Mouse (Mus musculus): ENCODE measurements at regions not wholly inside any gene's neighbourhood (a gene's known extent, or its start where the extent isn't known, plus 50 kb on each side); places are given as distances from the start of the nearest gene placed in this dataset.

DNA sequence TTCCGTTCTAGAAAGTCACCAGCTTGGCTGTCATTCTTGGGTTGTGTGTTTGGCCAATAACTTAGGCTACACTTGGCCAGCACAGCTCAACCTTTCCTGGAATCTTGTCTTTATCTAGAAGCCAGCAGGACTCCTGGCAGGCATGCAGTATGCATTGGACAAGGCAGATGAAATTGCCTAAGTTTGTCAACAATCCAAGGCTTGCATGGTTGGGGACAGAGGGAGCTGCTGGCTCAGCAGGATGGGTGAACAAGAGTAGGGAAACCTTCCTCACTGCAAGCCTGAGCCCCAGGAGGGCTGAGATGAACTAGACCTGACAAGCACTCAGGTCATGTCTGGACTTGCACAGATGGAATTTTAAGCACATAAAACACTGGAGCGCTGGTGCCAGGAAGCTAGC lies 115.6 kb upstream of the Dapk1 start:
- Histone ChIP-seq H3K36me3 (ENCODE audit: control insufficient read depth, insufficient read depth, low read length) (no peaks in the 10 kb centered on the region), H3K27me3 (ENCODE audit: control insufficient read depth, insufficient read depth, low read length) (no peaks in the 10 kb centered on the region), H3K27ac (replicated peaks; ENCODE audit: insufficient read depth, low read depth, low read length) (peak overlapping the region; percentile 66), H3K4me3 (ENCODE audit: insufficient read depth, low read depth, low read length) (no peak overlapping the region), H3K79me2 (ENCODE audit: control insufficient read depth, insufficient read depth, low read length) (no peaks in the 10 kb centered on the region), H3K4me1 (ENCODE audit: control insufficient read depth, insufficient read depth, low read length) (peaks cover 30% of the 10 kb centered on the region), H3K9ac (ENCODE audit: low read depth, low read length) (no peak overlapping the region)
- 14% methylated on average over 2 of the region's 2 CpGs for WGBS
- TF ChIP-seq CTCF (IDR thresholded peaks at IDR 0.05; ENCODE audit: low read depth, low read length), result no peak
- no peak for TF ChIP-seq POLR2A (IDR thresholded peaks at IDR 0.05; ENCODE audit: extremely low read depth, insufficient read depth, low read length)
- DNase-seq (ENCODE audit: extremely low read depth, low read depth, low spot score), result peak; percentile 99

DNA sequence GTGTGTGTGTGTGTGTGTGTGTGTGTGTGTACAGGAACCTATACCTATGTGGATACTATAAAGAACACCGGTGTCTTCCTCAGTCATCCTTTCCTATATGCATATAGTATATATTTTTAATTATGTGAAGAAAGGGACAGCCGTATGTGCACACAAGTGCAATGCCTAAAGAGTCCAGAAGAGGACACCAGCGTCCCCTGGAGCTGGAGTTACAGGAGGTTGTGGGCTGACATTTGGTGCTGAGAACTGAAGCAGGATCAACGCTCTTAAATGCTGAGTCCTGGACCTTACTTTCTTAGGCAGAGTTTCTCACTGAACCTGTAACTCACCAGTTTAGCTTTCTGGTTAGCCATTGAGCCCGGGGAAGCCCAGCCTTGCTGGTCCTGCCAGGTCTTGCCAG lies 114.9 kb upstream of the Dapk1 start:
- Histone ChIP-seq H3K9ac (ENCODE audit: low read depth, low read length) (no peak overlapping the region), H3K4me3 (ENCODE audit: insufficient read depth, low read depth, low read length) (no peak overlapping the region), H3K36me3 (ENCODE audit: control insufficient read depth, insufficient read depth, low read length) (no peaks in the 10 kb centered on the region), H3K27ac (replicated peaks; ENCODE audit: insufficient read depth, low read depth, low read length) (no peak overlapping the region), H3K79me2 (ENCODE audit: control insufficient read depth, insufficient read depth, low read length) (no peaks in the 10 kb centered on the region), H3K4me1 (ENCODE audit: control insufficient read depth, insufficient read depth, low read length) (peaks cover 28% of the 10 kb centered on the region), H3K27me3 (ENCODE audit: control insufficient read depth, insufficient read depth, low read length) (no peaks in the 10 kb centered on the region)
- WGBS, result 93% methylated on average over 5 of the region's 5 CpGs
- DNase-seq (ENCODE audit: extremely low read depth, low read depth, low spot score), result no peak
- no peak; the same call in 1 of the 2 replicates for TF ChIP-seq CTCF (IDR thresholded peaks at IDR 0.05; ENCODE audit: low read depth, low read length)

GRCm38 (mm10) chr13:60488131-60488883 lies 113.4 kb upstream of the Dapk1 start:
- Histone ChIP-seq H3K79me2 (ENCODE audit: control insufficient read depth, insufficient read depth, low read length) (no peaks in the 10 kb centered on the region), H3K36me3 (ENCODE audit: control insufficient read depth, insufficient read depth, low read length) (no peaks in the 10 kb centered on the region), H3K27me3 (ENCODE audit: control insufficient read depth, insufficient read depth, low read length) (no peaks in the 10 kb centered on the region), H3K4me1 (ENCODE audit: control insufficient read depth, insufficient read depth, low read length) (peaks cover 28% of the 10 kb centered on the region), H3K9ac (ENCODE audit: low read depth, low read length) (no peak overlapping the region), H3K27ac (replicated peaks; ENCODE audit: insufficient read depth, low read depth, low read length) (peak overlapping the region; percentile 43), H3K4me3 (ENCODE audit: insufficient read depth, low read depth, low read length) (no peak overlapping the region)
- 16% methylated on average over 13 of the region's 13 CpGs for WGBS
- TF ChIP-seq POLR2A (IDR thresholded peaks at IDR 0.05; ENCODE audit: extremely low read depth, insufficient read depth, low read length), result no peak
- TF ChIP-seq CTCF (IDR thresholded peaks at IDR 0.05; ENCODE audit: low read depth, low read length), result no peak
- peak; percentile 70 for DNase-seq (ENCODE audit: extremely low read depth, low read depth, low spot score)

- DNase-seq (ENCODE audit: extremely low read depth, low read depth, low spot score), result no peak
- H3K27me3 ChIP-seq (ENCODE audit: control insufficient read depth, insufficient read depth, low read length), result no peaks in the 10 kb centered on the region
- no peak for TF ChIP-seq POLR2A (IDR thresholded peaks at IDR 0.05; ENCODE audit: extremely low read depth, insufficient read depth, low read length)
- TF ChIP-seq CTCF (IDR thresholded peaks at IDR 0.05; ENCODE audit: low read depth, low read length), result no peak
- peaks cover 32% of the 10 kb centered on the region for H3K4me1 ChIP-seq (ENCODE audit: control insufficient read depth, insufficient read depth, low read length)
- WGBS, result 67% methylated on average over 4 of the region's 4 CpGs
- H3K36me3 ChIP-seq (ENCODE audit: control insufficient read depth, insufficient read depth, low read length), result no peaks in the 10 kb centered on the region
- no peak overlapping the region for H3K4me3 ChIP-seq (ENCODE audit: insufficient read depth, low read depth, low read length)
- H3K9ac ChIP-seq (ENCODE audit: low read depth, low read length), result no peak overlapping the region
- H3K27ac ChIP-seq (replicated peaks; ENCODE audit: insufficient read depth, low read depth, low read length), result 0 out of 2 replicates have a peak overlapping the region, but pooled peaks have one; percentile 8
- H3K79me2 ChIP-seq (ENCODE audit: control insufficient read depth, insufficient read depth, low read length), result no peaks in the 10 kb centered on the region
These were observed 112.9 kb upstream of the Dapk1 start for GRCm38 (mm10) chr13:60488884-60489265.

DNA sequence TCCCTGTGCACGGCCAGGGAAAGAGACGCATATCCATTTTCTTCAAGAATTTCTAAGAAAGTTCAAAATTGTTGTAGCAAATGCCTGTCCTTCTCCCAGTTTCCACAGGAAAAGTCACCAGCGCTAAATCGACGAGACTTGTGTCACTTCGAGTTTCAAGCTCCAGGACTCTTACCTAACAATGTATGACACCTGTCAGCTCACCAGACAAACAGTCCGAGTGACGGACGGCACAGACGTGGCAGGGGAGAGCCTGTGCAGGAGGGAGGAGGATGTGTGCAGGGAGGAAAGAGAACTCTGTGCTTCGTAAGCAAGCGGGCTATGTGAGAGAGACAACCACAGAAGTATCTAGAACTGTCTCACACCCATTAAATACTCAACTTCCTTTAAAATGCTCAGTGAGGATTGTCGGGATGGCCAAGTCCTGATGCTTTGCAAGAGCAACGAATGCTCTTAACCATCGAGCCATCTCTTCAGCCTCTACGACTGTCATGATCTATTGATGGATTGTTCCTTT lies 109.7 kb upstream of the Dapk1 start:
- Histone ChIP-seq H3K27ac (replicated peaks; ENCODE audit: insufficient read depth, low read depth, low read length) (no peak overlapping the region), H3K4me3 (ENCODE audit: insufficient read depth, low read depth, low read length) (no peak overlapping the region), H3K79me2 (ENCODE audit: control insufficient read depth, insufficient read depth, low read length) (no peaks in the 10 kb centered on the region), H3K9ac (ENCODE audit: low read depth, low read length) (no peak overlapping the region), H3K27me3 (ENCODE audit: control insufficient read depth, insufficient read depth, low read length) (no peaks in the 10 kb centered on the region), H3K36me3 (ENCODE audit: control insufficient read depth, insufficient read depth, low read length) (no peaks in the 10 kb centered on the region), H3K4me1 (ENCODE audit: control insufficient read depth, insufficient read depth, low read length) (peaks cover 22% of the 10 kb centered on the region)
- WGBS, result 40% methylated on average over 16 of the region's 16 CpGs
- no peak for DNase-seq (ENCODE audit: extremely low read depth, low read depth, low spot score)
- TF ChIP-seq CTCF (IDR thresholded peaks at IDR 0.05; ENCODE audit: low read depth, low read length) (no peak), POLR2A (IDR thresholded peaks at IDR 0.05; ENCODE audit: extremely low read depth, insufficient read depth, low read length) (no peak)

- no peak overlapping the region for H3K4me3 ChIP-seq (ENCODE audit: insufficient read depth, low read depth, low read length)
- H3K79me2 ChIP-seq (ENCODE audit: control insufficient read depth, insufficient read depth, low read length), result no peaks in the 10 kb centered on the region
- H3K27me3 ChIP-seq (ENCODE audit: control insufficient read depth, insufficient read depth, low read length), result no peaks in the 10 kb centered on the region
- H3K36me3 ChIP-seq (ENCODE audit: control insufficient read depth, insufficient read depth, low read length), result no peaks in the 10 kb centered on the region
- no peak overlapping the region for H3K9ac ChIP-seq (ENCODE audit: low read depth, low read length)
- H3K4me1 ChIP-seq (ENCODE audit: control insufficient read depth, insufficient read depth, low read length), result peaks cover 20% of the 10 kb centered on the region
- WGBS, result 20% methylated on average over 5 of the region's 5 CpGs
- peak; percentile 72 for DNase-seq (ENCODE audit: extremely low read depth, low read depth, low spot score)
- H3K27ac ChIP-seq (replicated peaks; ENCODE audit: insufficient read depth, low read depth, low read length), result peak overlapping the region; percentile 6; the same call in 1 of the 2 replicates
- TF ChIP-seq POLR2A (IDR thresholded peaks at IDR 0.05; ENCODE audit: extremely low read depth, insufficient read depth, low read length) (no peak), CTCF (IDR thresholded peaks at IDR 0.05; ENCODE audit: low read depth, low read length) (no peak)
These were observed 107.9 kb upstream of the Dapk1 start for GRCm38 (mm10) chr13:60493836-60494235.

Data from liver, adult 2 months (tissue).